Mouse (Mus musculus) frontal cortex, postnatal 36 days (tissue): ENCODE results near the gene Med19.
"Not testable (repeated sequence)": the region's sequence is repeated elsewhere in the genome, so short reads cannot be mapped to it uniquely, and the experiment has no call there.

Experiments
- DNase-seq, 2 experiments: peaks; one replicate each; pipeline ENCODE4 v3.0.0; 2022; ENCODE audit warnings: low spot score in 2 of 2

Gene Med19

DNA sequence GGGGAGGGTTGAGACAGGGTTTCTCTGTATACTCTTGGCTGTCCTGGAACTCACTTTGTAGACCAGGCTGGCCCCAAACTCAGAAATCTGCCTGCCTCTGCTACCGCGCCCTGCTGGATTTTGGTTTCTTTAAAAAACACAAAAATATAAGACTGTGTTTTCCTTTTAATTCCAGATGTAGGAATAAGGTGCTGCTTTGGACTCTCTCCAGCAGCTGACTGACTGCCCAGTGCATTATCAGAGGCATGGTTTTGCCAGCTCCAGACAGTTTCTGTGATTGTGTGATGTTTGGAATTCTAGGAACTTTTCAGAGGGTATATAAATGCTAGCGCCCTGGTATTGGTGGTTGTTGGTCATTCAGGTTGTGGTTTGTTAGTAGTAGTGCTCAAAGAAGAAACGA, 39.2 kb downstream of the Med19 start:
- no peak for DNase-seq

- DNase-seq = no peak
Measured at GRCm38 (mm10) chr2:84720718-84721117, 42.5 kb downstream of the Med19 start.

DNA sequence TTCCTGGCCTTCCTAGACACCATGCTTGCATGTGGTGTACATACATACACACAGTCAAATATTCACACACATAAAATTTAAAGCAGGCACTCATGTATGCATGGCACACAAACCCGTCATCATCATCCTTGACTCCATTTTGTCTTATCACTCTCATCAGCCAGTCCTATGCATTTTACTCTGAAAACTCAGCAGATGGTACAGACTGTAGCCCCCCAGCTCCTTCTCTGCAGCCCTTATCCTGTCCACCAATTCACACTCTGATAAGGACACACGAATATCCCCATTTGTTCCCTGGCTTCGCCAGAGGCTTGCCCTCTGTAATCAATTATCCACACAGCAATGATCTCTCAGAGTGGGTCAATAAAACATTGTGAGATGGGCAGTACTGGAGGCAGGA, 43.0 kb downstream of the Med19 start:
- no peak for DNase-seq

DNA sequence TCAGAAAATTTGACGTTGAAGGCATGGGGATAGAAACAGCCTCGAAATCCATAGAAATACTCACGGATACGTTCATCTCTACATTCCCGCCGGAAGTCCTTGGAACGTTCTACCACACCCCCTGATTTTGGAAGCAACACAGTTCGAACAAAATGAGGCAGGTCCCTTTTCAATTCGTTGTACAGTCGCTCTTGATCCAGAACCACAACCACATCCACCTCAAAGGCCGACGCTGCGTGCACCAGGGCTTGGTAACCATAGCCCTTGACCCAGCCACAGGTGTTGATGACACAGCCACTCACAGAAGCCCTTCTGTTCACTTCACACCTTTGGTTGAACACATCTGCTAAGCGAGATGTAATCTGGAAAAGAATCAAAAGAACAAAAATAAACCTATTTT, 45.7 kb downstream of the Med19 start:
- no peak for DNase-seq

DNA sequence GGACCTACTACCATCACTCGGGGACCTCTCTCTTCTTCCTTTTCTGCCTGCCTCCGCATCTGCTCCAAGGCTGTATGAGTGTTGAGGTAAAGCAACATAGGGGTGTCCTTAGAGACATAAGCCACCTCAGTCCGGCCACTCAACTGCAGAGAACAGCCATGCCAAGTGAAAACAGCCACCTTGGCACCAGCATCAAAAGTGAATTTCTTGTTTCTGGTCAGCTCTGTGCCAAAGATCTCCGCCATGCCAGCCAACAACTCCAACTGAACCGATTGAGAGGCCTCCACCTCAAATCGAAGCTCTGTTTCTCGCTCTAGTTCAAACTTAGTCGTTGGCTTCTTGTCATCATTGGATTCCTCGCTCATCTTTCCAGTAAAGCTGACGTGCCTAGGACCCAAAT, 47.6 kb downstream of the Med19 start:
- no peak for DNase-seq

DNA sequence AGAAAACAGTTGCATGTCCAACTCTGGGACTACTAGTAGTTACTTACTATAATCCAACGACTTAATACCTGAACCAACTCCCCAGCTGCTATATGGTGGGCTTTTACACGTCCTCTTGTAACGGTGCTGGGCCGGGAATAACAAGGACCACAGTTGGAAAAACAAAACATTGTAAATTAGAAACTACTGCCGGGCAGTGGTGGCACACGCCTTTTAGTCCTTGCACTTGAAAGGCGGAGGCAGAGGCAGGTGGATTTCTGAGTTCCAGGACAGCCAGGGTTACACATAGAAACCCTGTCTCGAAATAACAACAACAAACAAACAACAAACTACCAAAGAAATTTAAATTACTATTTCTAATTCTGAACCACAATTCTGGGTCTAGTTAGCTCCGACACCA, 48.5 kb downstream of the Med19 start:
- DNase-seq = no peak

DNA sequence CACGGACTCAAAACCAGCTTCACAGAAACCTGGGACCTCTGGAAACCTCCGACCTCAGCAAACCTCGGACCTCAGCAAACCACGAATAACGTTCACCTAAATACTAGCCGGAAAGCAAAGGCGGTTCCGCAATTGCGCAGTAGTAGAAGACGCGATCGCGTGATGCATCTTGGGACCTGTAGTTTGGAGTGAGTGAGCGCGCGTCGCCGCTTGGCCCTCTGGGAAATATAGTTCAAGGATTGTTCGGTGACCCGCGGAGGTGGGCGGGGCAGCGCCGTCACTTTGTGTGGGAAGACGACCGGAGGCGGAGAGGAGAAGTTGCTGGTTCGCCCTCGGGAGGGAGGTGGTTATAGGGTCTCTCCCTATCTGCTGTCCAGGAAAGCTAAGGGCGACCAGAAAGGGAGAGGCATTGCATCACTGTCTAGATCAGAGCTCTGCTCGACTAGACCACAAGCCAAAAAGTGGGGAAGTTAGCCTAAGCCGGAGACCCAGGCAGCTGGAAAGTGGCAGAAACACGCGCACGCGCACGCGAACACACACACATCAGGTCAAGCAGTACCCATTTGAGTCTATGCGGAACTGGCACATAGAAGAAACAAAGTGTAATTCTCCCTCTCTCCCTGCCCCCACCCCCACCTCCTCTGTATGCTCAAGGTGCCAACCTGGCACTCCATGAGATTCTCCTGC, 49.1 kb downstream of the Med19 start, which contains the start of gene Clp1:
Clp1 (minus strand) TSS at position 179 of the 687 bp plus-strand sequence.
- peak; percentile 98 to 99 for DNase-seq

DNA sequence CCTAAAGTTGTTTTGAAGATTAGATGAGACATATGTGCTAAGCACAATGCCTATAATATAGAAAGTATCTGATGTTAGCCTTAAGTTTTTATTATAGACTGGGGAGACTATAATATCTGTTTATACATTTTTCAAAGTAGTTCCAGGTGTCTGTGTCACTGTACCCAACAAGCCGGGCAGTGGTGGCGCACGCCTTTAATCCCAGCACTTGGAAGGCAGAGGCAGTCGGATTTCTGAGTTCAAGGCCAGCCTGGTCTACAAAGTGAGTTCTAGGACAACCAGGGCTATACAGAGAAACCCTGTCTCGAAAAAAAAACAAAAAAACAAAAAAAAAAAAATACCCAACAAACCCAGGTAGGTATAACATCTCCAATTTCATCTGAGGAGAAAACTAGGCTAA, 50.0 kb downstream of the Med19 start:
- not testable (repeated sequence) for DNase-seq

- DNase-seq = no peak
Measured at GRCm38 (mm10) chr2:84731206-84731605, 53.0 kb downstream of the Med19 start.

DNA sequence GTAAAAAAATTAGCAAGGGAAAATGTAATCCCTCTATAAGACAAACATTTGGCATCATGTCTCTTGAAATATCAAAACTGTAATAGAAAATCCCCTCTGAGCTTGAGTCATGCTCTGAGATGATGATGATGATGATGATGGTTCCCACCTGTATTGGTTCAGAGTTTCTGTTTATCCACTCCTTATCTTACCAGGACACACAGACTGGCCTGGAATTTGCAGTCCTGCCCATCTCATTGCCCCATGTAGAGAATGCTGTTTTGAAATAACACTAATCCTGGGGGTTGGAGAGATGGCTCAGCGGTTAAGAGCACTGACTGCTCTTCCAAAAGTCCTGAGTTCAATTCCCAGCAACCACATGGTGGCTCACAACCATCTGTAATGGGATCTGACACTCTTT, 54.2 kb downstream of the Med19 start:
- no peak for DNase-seq

DNA sequence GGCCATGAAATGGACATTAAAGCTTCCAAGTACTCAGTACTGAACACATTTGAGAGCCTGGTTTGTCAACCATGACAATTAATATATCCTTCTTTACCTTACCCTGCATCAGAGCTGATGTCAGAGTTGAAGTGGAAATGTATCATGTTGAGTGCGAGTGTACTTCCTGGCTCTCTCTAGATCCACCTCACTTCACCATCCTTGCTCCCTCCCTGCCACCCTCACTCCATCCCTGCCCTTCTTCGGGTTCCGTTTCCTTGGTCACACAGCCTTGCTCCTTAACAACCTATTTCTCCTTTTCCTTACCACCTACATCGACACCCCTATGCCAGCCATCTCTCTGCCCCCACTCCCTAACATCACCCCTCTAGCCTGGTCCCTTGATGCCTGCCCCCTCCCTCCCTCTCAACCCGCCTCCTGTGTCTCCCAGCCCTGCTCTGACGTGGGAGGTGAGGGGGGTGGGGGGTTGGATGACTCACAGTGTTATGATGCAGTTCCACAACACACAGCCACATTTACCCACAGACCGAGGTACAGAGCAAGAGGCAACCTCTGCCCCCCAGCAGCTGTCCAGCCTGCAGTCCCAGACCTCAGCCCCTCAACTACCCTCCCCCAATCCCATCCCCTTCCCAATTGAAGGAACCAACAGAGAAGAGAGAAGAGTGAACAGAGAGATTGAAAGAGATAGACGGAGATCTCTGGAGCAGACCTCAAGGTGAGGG, 55.5 kb downstream of the Med19 start, which contains the start of gene Ypel4:
Ypel4 (plus strand) TSS at position 480 of the 722 bp plus-strand sequence.
- DNase-seq = peak; percentile 80 to 81

- peak in 1 of 2 experiments; percentile 47 for DNase-seq
Measured at GRCm38 (mm10) chr2:84734351-84734864, 56.2 kb downstream of the Med19 start.

DNA sequence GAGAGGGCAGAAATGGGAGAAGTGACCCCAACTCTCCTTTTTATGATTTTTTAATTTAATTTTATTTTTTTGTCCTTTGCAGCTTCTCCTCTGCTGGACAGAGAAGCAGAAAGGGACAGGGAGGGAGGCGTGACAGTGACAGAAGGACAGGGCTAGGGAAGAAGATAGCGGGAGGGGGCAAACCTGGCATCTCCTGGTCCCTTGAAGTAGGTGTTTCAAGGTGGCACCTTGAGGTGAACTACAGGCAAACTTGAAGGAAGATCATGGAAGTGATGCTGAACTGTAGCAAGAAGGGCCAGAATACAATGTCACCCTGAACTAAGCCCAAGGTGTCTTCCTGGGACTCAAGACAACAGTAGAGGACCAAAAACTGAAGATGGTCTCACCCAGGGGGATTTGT, 56.7 kb downstream of the Med19 start:
- DNase-seq = no peak

DNA sequence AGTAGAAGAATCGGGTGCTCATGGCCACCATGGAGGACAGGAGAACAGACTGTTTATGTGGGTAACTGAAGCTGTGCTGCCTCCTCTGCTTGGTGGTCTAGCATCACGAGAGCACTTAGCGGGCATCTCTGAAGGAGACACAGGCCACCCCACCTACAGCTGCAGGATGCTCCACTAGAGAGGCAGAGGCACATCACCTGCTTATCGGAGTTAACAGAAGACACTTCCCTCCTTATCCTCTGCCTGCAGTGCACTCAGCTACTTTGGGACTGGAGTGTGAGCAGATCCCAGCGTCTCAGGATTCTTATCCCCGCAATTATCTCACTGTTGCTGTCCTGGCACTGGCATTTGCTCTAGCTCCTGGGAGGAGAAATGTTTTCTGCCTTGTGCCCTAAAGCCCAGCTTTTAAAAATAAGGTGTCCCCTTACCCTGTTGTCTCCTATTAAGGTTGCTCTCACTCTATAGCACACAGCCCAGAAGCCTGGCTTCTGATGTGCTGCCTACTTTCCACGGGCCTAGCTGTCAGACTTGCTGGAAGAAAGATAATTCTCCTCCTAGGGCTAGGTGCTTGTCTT, 57.2 kb downstream of the Med19 start:
- no peak for DNase-seq

- no peak for DNase-seq
Measured at GRCm38 (mm10) chr2:84736312-84737161, 58.3 kb downstream of the Med19 start.

DNA sequence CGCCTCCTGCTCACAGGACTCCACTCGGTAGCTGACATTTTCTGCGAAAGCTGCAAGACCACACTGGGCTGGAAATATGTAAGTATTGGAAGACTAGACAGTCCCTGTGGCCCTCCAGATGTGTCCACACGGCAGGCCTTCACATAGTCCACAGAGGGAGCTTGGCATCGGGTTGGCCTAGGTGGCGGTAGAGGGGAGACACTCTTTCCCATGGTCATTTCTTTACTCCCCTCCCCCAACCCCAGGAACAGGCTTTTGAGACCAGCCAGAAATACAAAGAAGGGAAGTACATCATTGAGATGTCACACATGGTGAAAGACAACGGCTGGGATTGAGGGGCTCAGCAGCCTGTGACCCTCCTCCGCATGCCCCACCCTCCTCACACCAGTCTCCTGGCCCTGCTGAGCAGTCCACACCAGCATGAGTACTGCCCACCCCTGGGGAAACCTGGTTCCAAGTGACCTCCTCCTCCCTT, 59.3 kb downstream of the Med19 start:
- no peak for DNase-seq
